Mouse (Mus musculus): Measurements from ENCODE around the gene C1qtnf9.

DNA sequence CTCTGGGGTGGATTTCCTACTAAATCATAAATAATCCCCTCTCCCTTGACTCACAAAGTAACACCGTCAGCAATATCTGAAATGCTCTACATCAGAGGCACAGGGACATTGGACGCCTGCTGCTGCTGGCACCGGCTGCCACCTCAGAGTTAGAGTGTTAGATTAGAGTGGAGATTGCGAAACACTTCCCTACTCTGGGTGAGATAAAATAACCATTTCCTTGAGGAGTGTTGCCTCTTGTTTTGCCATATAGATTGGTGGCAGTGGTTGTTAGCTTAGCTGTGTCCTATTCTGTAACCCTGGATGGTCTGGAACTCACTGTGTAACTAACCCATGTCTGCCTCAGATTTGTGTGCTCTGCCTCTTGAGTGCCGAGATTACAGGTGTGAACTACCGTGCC is 22.7 kb upstream of the C1qtnf9 start:
- TF ChIP-seq CTCF (conservative IDR thresholded peaks at IDR 0.05; ENCODE audit: insufficient read depth, insufficient read length, low read depth, low read length) = no peak
- TF ChIP-seq POLR2A (IDR thresholded peaks at IDR 0.05; ENCODE audit: low read depth, low read length) = no peak
